Mouse (Mus musculus) mesoderm, embryonic 11.5 days (tissue): ENCODE measurements around the gene Fmnl2.
A peak's percentile ranks its signal among the peaks of the same experiment; 100 is the strongest.

ENCODE experiments used
- DNase-seq: peaks from one replicate; pipeline ENCODE4 v3.0.0-alpha.2; 2012; ENCODE audit warnings: low read depth, low spot score

The Fmnl2 gene

DNA sequence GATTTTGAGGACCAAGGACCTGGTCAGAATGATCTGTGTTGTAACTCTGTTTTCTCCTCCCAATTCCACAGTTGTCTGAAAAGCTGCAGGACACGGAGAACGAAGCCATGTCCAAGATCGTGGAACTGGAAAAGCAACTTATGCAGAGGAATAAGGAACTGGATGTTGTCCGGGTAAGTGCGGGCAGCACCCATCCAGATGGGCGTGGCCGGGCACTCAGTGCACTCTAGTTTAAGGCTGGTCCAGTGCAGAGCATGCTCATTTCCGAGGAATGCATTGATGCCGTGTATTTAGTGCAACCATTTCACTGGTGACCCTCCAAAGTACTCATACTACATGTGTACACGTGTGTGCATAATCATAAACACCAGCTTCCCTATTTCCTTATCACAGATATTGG, 247.7 kb downstream of the Fmnl2 start:
- DNase-seq = no peak

DNA sequence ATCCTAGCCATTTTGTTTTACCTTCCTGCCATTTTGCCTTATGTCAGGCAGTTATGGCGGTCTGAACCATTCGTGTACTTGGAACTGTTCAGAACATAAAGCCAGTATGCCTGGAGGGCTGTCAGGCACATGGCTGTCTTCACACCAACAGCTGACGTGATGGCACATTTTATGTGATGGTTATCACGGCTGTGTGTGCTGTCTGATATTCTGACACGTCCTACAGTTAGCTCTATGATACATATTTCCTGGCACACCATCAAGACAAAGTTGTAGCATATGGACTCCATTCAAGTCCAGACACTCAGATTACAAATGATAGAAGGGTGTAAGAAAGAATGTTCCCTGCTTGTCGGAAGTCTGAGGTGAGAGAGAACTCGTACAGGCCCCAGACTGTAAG, 248.4 kb downstream of the Fmnl2 start:
- DNase-seq = no peak

DNA sequence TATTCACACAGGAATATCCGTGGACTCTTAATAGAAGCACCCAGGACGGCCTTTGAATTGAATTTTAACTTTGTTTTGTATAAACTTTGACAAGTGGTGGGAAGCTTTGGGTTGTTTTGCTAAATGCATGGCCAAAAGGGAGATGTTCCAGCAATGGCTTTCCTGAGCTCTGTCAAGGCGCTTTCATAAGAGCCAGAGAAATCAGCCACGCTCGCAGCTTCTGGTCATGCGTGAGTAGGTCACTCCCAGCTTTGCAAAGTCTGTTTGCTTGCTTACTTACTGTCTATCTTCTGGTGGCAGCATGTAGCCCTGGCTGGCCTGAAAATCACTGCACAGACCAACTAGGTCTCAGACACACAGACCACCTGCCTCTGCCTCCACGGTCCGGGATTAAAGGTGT, 248.8 kb downstream of the Fmnl2 start:
- DNase-seq = no peak

DNA sequence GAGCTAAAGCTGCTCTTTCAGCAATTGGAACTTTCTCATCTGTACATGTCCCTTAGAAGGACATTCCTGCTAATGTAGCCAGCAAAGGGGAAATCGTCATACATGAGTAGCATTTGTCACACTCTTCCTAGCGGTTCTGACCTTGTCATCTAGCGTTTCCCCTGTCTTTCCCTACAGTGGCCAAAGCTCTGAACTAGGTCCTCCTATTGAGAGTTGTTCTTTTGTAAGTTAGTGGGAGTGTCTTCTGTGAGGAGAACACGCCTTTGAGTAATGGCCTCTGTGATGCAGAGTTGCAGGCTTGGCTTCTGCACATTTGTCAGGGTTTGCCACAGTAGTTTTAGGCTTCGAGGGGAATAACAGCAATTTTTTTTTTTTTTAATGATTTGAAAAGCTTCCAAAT, 250.9 kb downstream of the Fmnl2 start:
- DNase-seq = no peak

DNA sequence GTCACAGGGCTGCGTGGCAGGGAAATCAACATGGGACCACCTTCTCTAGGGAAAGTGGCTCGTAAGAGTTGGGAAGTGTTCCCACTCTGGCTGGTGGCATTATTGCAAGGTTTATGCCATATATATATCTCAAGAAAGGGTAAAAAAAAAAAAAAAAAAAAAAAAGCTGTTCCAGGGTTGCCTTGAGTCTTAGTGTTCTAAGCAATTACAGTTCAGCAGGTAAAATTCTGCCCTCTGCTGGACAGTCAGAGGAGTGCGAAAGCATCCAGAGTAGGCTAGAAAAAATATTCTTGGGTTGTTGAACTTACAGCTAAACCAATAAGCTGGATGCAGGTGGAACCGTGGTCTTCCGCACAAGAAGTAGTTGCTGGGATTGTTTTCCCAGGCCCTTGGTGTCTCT, 264.1 kb downstream of the Fmnl2 start:
- peak; percentile 65 for DNase-seq

DNA sequence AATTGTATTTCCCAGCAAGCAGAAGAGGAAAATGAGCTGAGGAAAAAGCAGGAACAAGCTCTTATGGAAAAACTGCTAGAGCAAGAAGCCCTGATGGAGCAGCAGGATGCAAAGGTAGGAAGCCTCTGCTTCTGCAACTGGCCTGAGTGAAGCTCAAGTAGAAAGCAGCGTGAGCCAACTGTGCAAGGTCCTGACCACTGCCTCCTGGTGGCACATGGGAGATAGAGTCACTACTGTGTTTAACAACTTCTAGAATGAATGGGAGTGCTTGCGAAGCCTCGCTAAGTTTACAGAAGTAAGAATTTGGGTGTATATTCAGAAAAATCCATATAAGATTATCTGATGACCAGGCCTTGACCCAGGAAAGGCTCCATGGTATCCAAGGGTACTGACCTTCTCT, 268.3 kb downstream of the Fmnl2 start:
- no peak for DNase-seq

DNA sequence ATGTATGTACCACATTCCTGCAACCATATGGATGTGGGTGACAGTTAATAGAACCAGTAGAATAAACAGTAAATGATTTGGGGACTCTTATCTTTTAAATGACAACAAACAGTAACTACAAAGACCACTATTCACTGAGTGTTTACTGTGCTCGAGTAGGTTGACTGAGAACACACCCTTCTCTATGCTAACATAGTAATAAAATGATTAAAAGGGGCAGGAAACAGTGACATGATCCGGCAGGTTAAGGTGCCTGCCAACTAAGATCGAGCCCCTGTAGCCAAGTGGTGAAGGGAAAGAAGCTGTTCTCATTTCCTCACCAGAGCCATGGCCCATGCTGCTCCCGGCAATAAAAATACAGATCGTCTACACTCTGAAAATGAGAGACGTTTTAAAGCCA, 271.4 kb downstream of the Fmnl2 start:
- DNase-seq = no peak

DNA sequence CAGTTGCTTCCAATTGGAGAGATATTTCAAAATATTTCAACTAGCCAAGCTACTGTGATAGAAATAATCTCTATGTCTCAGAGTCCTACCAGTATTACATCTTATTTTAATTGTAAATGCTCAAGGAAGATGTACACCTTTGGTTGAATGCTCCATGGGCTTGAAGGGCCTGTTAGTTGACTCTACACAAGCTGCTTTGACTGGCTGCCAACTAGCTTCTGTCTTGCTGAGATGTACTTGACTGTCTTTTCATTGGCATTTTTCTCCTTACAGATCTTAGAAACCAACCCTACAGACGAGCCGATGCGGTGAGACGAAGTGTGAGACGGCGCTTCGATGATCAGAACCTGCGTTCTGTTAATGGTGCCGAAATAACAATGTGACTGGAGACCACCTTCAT, 273.9 kb downstream of the Fmnl2 start:
- DNase-seq = no peak

DNA sequence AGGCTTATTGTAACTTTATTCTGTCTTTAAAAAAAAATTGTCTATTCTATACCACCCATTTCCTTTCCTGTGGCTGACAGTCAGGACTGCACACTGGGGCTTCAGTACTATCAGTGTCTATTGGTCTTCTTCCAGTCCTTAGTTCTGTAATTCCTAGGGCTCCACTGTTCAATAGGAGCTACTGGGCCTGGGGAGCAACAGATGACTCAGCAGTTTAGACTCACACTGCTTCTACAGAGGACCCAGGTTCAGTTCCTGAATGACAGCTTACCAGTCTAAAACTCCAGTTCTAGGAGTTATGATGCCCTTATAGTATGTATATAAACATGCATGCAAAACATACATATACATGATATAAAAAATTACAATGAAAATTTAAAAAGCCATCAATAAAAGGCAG, 289.2 kb downstream of the Fmnl2 start:
- DNase-seq = no peak

DNA sequence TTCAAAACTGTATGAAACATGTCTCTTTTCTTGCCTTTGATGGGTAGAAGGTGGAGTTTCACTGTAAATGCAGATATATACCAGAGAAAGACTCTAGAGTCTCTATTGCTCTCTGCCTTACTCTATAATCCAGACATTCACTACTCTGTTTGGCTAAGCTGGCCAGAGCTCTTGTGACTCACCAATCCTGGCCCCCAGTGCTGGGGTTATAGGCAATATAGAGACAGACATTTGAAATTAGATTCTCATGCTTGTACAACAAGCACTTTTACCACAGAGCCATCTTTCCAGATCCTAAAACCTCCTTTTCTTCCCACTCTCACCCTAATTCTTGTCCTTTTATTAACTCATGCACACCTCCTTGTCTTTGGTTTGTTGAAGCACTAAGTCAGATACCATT, 316.3 kb downstream of the Fmnl2 start:
- DNase-seq = no peak

DNA sequence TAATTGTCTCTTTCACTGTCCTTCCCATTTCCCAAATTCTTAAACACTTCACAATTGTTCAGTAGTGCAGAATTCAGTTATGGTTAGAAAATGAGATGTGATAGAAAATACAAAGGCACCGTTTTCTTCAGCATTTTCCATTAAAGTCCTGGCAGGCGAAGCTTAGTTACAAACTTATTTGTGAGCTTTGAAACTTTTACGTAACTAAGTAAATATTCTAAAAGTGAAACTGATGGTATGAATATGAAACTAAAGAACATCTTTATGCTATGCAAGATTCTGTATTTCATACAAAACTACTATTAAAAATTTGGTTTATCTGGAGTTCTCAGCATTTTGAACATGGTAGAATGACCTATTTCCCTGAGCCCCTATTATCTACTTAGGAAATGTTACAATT, 321.3 kb downstream of the Fmnl2 start:
- no peak for DNase-seq

DNA sequence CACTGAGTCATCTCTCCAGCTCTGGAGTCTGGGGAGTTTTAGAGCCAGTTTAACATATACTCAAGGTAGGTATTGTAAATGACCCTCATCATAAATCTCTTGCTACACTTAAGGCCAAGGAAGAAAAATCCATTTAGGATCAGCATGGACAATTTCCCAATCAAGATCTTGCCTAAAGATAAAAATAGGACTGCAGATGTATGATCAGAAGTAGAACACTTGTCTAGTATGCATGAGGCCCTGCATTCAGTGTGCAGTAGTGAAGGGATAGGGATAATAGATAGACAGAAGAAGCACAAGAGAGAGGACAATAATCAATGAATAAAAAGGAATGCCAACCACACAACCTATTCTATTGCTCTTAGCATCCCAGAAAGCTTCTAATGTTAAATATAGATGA, 322.2 kb downstream of the Fmnl2 start:
- no peak for DNase-seq
